Mouse (Mus musculus) erythroblast, embryonic 14.5 days (primary cell): ENCODE results near the gene Olfr235.
"Not testable (repeated sequence)": the region's sequence is repeated elsewhere in the genome, so short reads cannot be mapped to it uniquely, and the experiment has no call there.

Experiments used
- GATA1 ChIP-seq: IDR thresholded peaks from 2 replicates; pipeline ENCODE4 v1.6.1; 2012; ENCODE audit warnings: low read length, inconsistent platforms, mixed read lengths
- TAL1 ChIP-seq: IDR thresholded peaks from 3 replicates; pipeline ENCODE4 v1.6.1; 2012; ENCODE audit warnings: low read length, inconsistent platforms, mixed read lengths

- not testable (repeated sequence) for TF ChIP-seq GATA1, TAL1
These were observed 28.3 kb upstream of the Olfr235 start, which contains the start of gene Olfr1432 for GRCm38 (mm10) chr19:12232496-12232895.
